Mouse (Mus musculus): ENCODE results near the gene Tspan15.

DNA sequence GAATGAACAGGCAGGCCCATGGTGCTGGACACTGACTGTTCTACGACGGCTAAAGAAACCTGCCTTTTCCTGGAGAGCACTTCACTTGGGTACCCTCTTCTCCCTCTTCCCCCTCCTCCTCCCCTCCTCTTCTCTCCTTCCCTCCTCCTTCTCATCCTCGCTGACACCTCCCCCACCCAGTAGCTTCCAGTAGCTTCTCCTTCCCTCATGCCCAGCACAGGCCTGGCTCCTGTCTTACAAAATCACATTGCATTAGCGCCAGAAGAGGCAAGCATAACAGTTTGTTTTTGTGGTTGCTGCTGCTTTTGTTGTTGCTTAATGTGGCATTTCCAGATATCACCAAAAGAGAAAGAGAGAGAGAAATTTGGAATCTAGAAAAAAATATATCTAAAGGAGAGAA is 33.6 kb downstream of the Tspan15 start:
- no peak for TF ChIP-seq POLR2A (IDR thresholded peaks at IDR 0.05; ENCODE audit: low read depth, low read length)
- no peak for TF ChIP-seq CTCF (IDR thresholded peaks at IDR 0.05; ENCODE audit: borderline replicate concordance, insufficient read depth, low read length)

Measured in embryonic fibroblast, embryonic 13.5 days (primary cell).